Mouse (Mus musculus): ENCODE results near the gene Itpripl2. TPM values are rescaled to one million over a fixed set of nuclear protein-coding genes. Genes with fewer than 3 reads are reported as not detected.

Itpripl2 gene
- not detected in 2 replicates for total RNA-seq (2014; fragmentation: Nextera tagmentation)
- total RNA-seq (2017), result under 0.01 and 0.11 TPM in 2 replicates
- not detected in 2 replicates for polyA plus RNA-seq (2012)

GRCm38 (mm10) chr7:118491431-118492147 lies at the start of gene Itpripl2:
Gene Itpripl2, minus strand, starts transcription at chr7:118491975.
- Histone ChIP-seq H3K27me3 (ENCODE audit: insufficient read depth, low read length) (no peaks in the 10 kb centered on the region; the same call in 1 of the 2 replicates), H3K4me3 (ENCODE audit: low read depth, low read length) (no peak within 1 kb of the TSS), H3K4me1 (ENCODE audit: insufficient read depth, low read depth, low read length) (no peaks in the 10 kb centered on the region), H3K9me3 (replicated peaks) (peaks cover 19% of the 10 kb centered on the region), H3K36me3 (replicated peaks) (no peaks in the 10 kb centered on the region)
- DNase-seq (ENCODE audit: low spot score) (no peak), ATAC-seq (ENCODE audit: extremely low read depth, insufficient number of reproducible peaks, low FRiP score, poor library complexity, severe bottlenecking) (no peak)
- TF ChIP-seq TAL1 (conservative IDR thresholded peaks at IDR 0.05; ENCODE audit: low read depth, low read length) (no peak), GATA1 (IDR thresholded peaks at IDR 0.05; ENCODE audit: borderline replicate concordance, low read length) (no peak), POLR2AphosphoS5 (IDR thresholded peaks at IDR 0.05; ENCODE audit: insufficient replicate concordance, low read depth, low read length) (no peak), GATA2 (IDR thresholded peaks at IDR 0.05; ENCODE audit: borderline replicate concordance, low read depth, low read length) (no peak), CTCF (IDR thresholded peaks at IDR 0.05; ENCODE audit: low read depth, low read length) (no peak)

DNA sequence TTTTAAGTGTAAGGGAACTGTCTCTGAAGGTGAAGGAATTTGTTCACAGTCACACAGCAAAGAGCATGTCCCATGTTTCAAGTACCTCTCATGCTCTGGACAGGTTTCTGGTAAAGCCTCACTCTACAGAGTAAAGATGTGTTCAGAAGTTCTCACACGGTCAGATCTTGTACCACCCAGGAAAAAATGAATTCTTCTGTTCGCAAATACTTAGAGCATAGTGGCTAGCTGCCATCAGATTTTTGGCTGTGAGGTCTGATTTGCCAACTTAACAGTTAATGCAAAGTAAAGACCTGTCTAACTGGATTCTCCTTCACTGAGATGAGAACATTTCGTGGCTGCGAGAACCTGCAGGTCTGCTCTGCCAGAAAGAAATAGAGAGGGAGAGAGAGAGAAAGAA lies 43.3 kb upstream of the Itpripl2 start:
- Histone ChIP-seq H3K9me3 (replicated peaks) (no peaks in the 10 kb centered on the region), H3K4me1 (ENCODE audit: insufficient read depth, low read depth, low read length) (0 out of 2 replicates have a peak, but pooled peaks cover 3% of the 10 kb centered on the region), H3K36me3 (replicated peaks) (peaks cover 6% of the 10 kb centered on the region), H3K4me3 (ENCODE audit: low read depth, low read length) (no peak overlapping the region), H3K27me3 (ENCODE audit: insufficient read depth, low read length) (peaks cover 7% of the 10 kb centered on the region)
- no peak for ATAC-seq (ENCODE audit: extremely low read depth, insufficient number of reproducible peaks, low FRiP score, poor library complexity, severe bottlenecking)
- TF ChIP-seq POLR2AphosphoS5 (IDR thresholded peaks at IDR 0.05; ENCODE audit: insufficient replicate concordance, low read depth, low read length) (no peak), GATA2 (IDR thresholded peaks at IDR 0.05; ENCODE audit: borderline replicate concordance, low read depth, low read length) (no peak), CTCF (IDR thresholded peaks at IDR 0.05; ENCODE audit: low read depth, low read length) (no peak), TAL1 (conservative IDR thresholded peaks at IDR 0.05; ENCODE audit: low read depth, low read length) (no peak), GATA1 (IDR thresholded peaks at IDR 0.05; ENCODE audit: borderline replicate concordance, low read length) (no peak)
- DNase-seq (ENCODE audit: low spot score), result no peak

GRCm38 (mm10) chr7:118534326-118534725 lies 42.6 kb upstream of the Itpripl2 start:
- DNase-seq (ENCODE audit: low spot score) (no peak), ATAC-seq (ENCODE audit: extremely low read depth, insufficient number of reproducible peaks, low FRiP score, poor library complexity, severe bottlenecking) (no peak)
- Histone ChIP-seq H3K4me3 (ENCODE audit: low read depth, low read length) (no peak overlapping the region), H3K9me3 (replicated peaks) (no peaks in the 10 kb centered on the region), H3K36me3 (replicated peaks) (peaks cover 13% of the 10 kb centered on the region), H3K27me3 (ENCODE audit: insufficient read depth, low read length) (peaks cover 6% of the 10 kb centered on the region), H3K4me1 (ENCODE audit: insufficient read depth, low read depth, low read length) (0 out of 2 replicates have a peak, but pooled peaks cover 3% of the 10 kb centered on the region)
- no peak for TF ChIP-seq CTCF (IDR thresholded peaks at IDR 0.05; ENCODE audit: low read depth, low read length)
- TF ChIP-seq GATA1 (IDR thresholded peaks at IDR 0.05; ENCODE audit: borderline replicate concordance, low read length), result no peak
- TF ChIP-seq TAL1 (conservative IDR thresholded peaks at IDR 0.05; ENCODE audit: low read depth, low read length), result no peak
- TF ChIP-seq POLR2AphosphoS5 (IDR thresholded peaks at IDR 0.05; ENCODE audit: insufficient replicate concordance, low read depth, low read length), result no peak
- no peak for TF ChIP-seq GATA2 (IDR thresholded peaks at IDR 0.05; ENCODE audit: borderline replicate concordance, low read depth, low read length)

- Histone ChIP-seq H3K4me3 (ENCODE audit: low read depth, low read length) (peak within 1 kb of the TSS; percentile 77), H3K36me3 (replicated peaks) (peaks cover 24% of the 10 kb centered on the region), H3K27me3 (ENCODE audit: insufficient read depth, low read length) (no peaks in the 10 kb centered on the region), H3K9me3 (replicated peaks) (no peaks in the 10 kb centered on the region), H3K4me1 (ENCODE audit: insufficient read depth, low read depth, low read length) (0 out of 2 replicates have a peak, but pooled peaks cover 3% of the 10 kb centered on the region)
- DNase-seq (ENCODE audit: low spot score) (peak; percentile 94), ATAC-seq (ENCODE audit: extremely low read depth, insufficient number of reproducible peaks, low FRiP score, poor library complexity, severe bottlenecking) (peak; percentile 82)
- TF ChIP-seq CTCF (IDR thresholded peaks at IDR 0.05; ENCODE audit: low read depth, low read length) (no peak), GATA2 (IDR thresholded peaks at IDR 0.05; ENCODE audit: borderline replicate concordance, low read depth, low read length) (no peak), GATA1 (IDR thresholded peaks at IDR 0.05; ENCODE audit: borderline replicate concordance, low read length) (no peak), POLR2AphosphoS5 (IDR thresholded peaks at IDR 0.05; ENCODE audit: insufficient replicate concordance, low read depth, low read length) (no peak)
Measured at GRCm38 (mm10) chr7:118533178-118533578, 41.4 kb upstream of the Itpripl2 start, which contains the start of gene Coq7. Gene Coq7, minus strand, starts transcription at chr7:118533356.

DNA sequence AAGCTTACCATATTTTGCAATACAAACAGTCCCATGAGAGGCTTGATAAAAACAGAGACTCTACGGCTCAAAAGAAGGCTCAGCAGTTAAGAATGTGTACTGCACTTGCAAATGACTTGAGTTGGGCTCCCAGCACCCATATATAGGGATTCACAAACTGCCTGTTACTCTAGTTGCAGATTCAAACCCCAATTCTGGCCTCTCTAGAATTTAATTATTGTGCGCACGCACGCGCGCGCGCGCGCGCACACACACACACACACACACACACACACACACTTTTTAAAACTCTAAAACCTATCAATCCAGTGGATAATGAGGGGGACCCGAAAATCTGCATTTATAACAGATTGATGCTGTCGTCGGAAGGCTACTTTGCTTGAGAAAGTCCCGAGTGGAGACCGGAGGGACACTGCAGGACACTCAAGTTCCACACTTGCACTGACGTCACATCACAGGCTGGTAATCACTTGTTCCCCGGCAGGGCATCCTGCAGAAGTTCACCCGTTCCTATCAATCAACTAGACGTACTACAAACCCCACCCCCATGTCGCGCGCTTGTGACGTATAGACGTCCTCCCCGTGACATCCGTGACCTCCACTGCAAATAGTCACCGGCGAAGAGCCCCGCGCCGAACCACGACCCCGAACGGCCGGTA lies 40.9 kb upstream of the Itpripl2 start:
- peak; percentile 78 for DNase-seq (ENCODE audit: low spot score)

DNA sequence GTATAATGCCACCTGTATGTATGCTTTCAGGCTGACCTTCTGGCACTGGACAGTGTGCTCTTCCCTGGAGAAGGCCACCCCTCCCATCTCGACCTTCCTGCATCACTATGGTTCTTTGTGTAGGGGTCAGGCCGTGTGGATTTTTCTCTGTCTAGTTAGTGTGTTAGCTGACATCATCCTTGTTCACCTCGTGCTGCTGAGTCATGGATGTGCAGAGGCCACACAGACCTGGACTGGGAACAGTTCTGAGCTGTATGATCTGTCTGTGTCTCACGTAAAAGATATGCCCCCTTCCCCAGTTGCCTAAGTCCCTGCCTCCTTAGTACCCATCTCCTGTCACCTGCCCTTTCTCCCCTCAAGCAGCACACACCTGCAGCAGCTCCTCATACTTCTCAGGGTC lies 35.2 kb upstream of the Itpripl2 start:
- ATAC-seq (ENCODE audit: extremely low read depth, insufficient number of reproducible peaks, low FRiP score, poor library complexity, severe bottlenecking), result no peak
- Histone ChIP-seq H3K4me3 (ENCODE audit: low read depth, low read length) (no peak overlapping the region), H3K9me3 (replicated peaks) (no peaks in the 10 kb centered on the region), H3K36me3 (replicated peaks) (peaks cover 79% of the 10 kb centered on the region), H3K4me1 (ENCODE audit: insufficient read depth, low read depth, low read length) (no peaks in the 10 kb centered on the region), H3K27me3 (ENCODE audit: insufficient read depth, low read length) (no peaks in the 10 kb centered on the region)
- TF ChIP-seq TAL1 (conservative IDR thresholded peaks at IDR 0.05; ENCODE audit: low read depth, low read length) (no peak), CTCF (IDR thresholded peaks at IDR 0.05; ENCODE audit: low read depth, low read length) (no peak), GATA2 (IDR thresholded peaks at IDR 0.05; ENCODE audit: borderline replicate concordance, low read depth, low read length) (no peak), GATA1 (IDR thresholded peaks at IDR 0.05; ENCODE audit: borderline replicate concordance, low read length) (no peak), POLR2AphosphoS5 (IDR thresholded peaks at IDR 0.05; ENCODE audit: insufficient replicate concordance, low read depth, low read length) (no peak)
- DNase-seq (ENCODE audit: low spot score), result no peak

More for the DNA sequence above, 40.9 kb upstream of the Itpripl2 start:
- ATAC-seq (ENCODE audit: extremely low read depth, insufficient number of reproducible peaks, low FRiP score, poor library complexity, severe bottlenecking), result peak; percentile 89
- peak overlapping the region; percentile 77 for H3K4me3 ChIP-seq (ENCODE audit: low read depth, low read length)
- peaks cover 29% of the 10 kb centered on the region for H3K36me3 ChIP-seq (replicated peaks)
- TF ChIP-seq GATA1 (IDR thresholded peaks at IDR 0.05; ENCODE audit: borderline replicate concordance, low read length) (no peak), POLR2AphosphoS5 (IDR thresholded peaks at IDR 0.05; ENCODE audit: insufficient replicate concordance, low read depth, low read length) (no peak), CTCF (IDR thresholded peaks at IDR 0.05; ENCODE audit: low read depth, low read length) (no peak), GATA2 (IDR thresholded peaks at IDR 0.05; ENCODE audit: borderline replicate concordance, low read depth, low read length) (no peak), TAL1 (conservative IDR thresholded peaks at IDR 0.05; ENCODE audit: low read depth, low read length) (no peak)
- H3K27me3 ChIP-seq (ENCODE audit: insufficient read depth, low read length), result no peaks in the 10 kb centered on the region
- no peaks in the 10 kb centered on the region for H3K9me3 ChIP-seq (replicated peaks)
- H3K4me1 ChIP-seq (ENCODE audit: insufficient read depth, low read depth, low read length), result 0 out of 2 replicates have a peak, but pooled peaks cover 3% of the 10 kb centered on the region

All from G1E (cell line).